Comparison of ENCODE assay signal across 22 mouse cellular contexts in the genomic region with DNA sequence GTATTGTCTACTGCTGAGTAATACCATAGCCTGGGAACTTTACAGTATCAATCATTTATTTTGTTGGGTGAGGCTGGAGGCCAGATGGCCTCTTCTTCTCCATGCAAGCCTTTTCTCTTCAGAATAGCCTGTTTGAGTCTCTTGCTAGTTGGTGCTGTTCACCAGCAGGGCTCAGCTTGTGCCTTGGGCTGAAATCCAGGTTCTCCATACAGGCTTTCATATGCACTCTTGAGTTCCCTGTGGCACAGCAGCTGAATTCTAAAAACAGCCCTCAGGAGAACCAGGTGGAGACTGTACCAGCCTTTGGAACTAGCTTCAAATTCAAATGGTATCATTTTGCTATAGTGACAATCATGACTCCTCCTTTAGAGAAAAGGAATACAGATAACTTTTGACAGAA.
DNase-seq lines count a peak whose midpoint lies in the region; ATAC-seq lines count a peak whose summit lies in the region.
"Had no signal": no experiment of that assay in that cellular context is flagged by ENCODE, and none has a peak within 500 bp of the region (broad histone marks: within the 10 kb centered on the region; RNA-seq: fewer than 3 reads in every experiment).

No protein-coding gene starts in this region.

- no peak for ATAC-seq in midbrain, embryonic 11.5 days (ENCODE audit: low FRiP score)
- ATAC-seq in midbrain, embryonic 16.5 days = no peak
- ATAC-seq: forebrain, embryonic 15.5 days; hindbrain, postnatal 0 days had no signal

- no peak overlapping the region for H3K9ac ChIP-seq in midbrain, embryonic 11.5 days (ENCODE audit: low read length)
- H3K9ac ChIP-seq in midbrain, embryonic 16.5 days (ENCODE audit: low read depth, low read length) = no peak overlapping the region
- H3K9ac ChIP-seq: embryonic facial prominence, embryonic 15.5 days; forebrain, embryonic 15.5 days; heart, embryonic 12.5 days; hindbrain, embryonic 13.5 days had no signal

- no peaks in the 10 kb centered on the region for H3K27me3 ChIP-seq in midbrain, embryonic 11.5 days (ENCODE audit: control insufficient read depth, insufficient read depth, low read length)
- no peaks in the 10 kb centered on the region for H3K27me3 ChIP-seq in midbrain, embryonic 16.5 days (ENCODE audit: control insufficient read depth, insufficient read depth, low read depth, low read length)
- H3K27me3 ChIP-seq: embryonic facial prominence, embryonic 15.5 days; forebrain, embryonic 15.5 days; heart, embryonic 12.5 days; hindbrain, embryonic 13.5 days had no signal

- H3K4me1 ChIP-seq in midbrain, embryonic 11.5 days (ENCODE audit: control insufficient read depth, insufficient read depth, low read length) = no peaks in the 10 kb centered on the region
- H3K4me1 ChIP-seq in midbrain, embryonic 16.5 days (ENCODE audit: control insufficient read depth, insufficient read depth, low read length) = no peaks in the 10 kb centered on the region
- H3K4me1 ChIP-seq: embryonic facial prominence, embryonic 15.5 days; forebrain, embryonic 10.5 days; forebrain, embryonic 15.5 days; heart, embryonic 12.5 days; hindbrain, embryonic 13.5 days had no signal

- peak; percentile 57 for DNase-seq in midbrain, embryonic 11.5 days (ENCODE audit: low spot score, missing footprints)
- peak; percentile 75 to 89 for DNase-seq in cerebellum, adult 18-20 months
- peak; percentile 91 for DNase-seq in cerebellum, adult 9-11 months
- peak; percentile 73 to 77 for DNase-seq in cerebellum, postnatal 36 days
- DNase-seq in left cerebral cortex, postnatal 4 days = no peak
- DNase-seq in urinary bladder, postnatal 36 days (ENCODE audit: low spot score in 2 of 2) = no peak
- no peak for DNase-seq in layer of hippocampus, adult 9-11 months
- DNase-seq: adrenal gland, adult 2 months; adrenal gland, postnatal 25 days; embryo, embryonic 11 days; gastrocnemius, adult 2 months; gastrocnemius, postnatal 25 days; heart, postnatal 4 days; kidney, adult 11 months had no signal

- no peak overlapping the region for H3K4me2 ChIP-seq in midbrain, embryonic 11.5 days
- no peak overlapping the region for H3K4me2 ChIP-seq in midbrain, embryonic 16.5 days (ENCODE audit: low read length)
- H3K4me2 ChIP-seq: embryonic facial prominence, embryonic 15.5 days; forebrain, embryonic 15.5 days; heart, embryonic 12.5 days; hindbrain, embryonic 13.5 days had no signal

- no peaks in the 10 kb centered on the region for H3K36me3 ChIP-seq in midbrain, embryonic 11.5 days (ENCODE audit: control insufficient read depth, insufficient read depth, low read length)
- no peaks in the 10 kb centered on the region for H3K36me3 ChIP-seq in midbrain, embryonic 16.5 days (ENCODE audit: control insufficient read depth, insufficient read depth, low read length)
- H3K36me3 ChIP-seq: embryonic facial prominence, embryonic 15.5 days; forebrain, embryonic 10.5 days; forebrain, embryonic 15.5 days; heart, embryonic 12.5 days; hindbrain, embryonic 13.5 days had no signal

- intact Hi-C loops in left cerebral cortex, postnatal 4 days (cut with DNase I) = no loop called here

- H3K27ac ChIP-seq in midbrain, embryonic 11.5 days (ENCODE audit: low read depth, low read length) = no peak overlapping the region
- no peak overlapping the region for H3K27ac ChIP-seq in midbrain, embryonic 16.5 days (ENCODE audit: low read length)
- H3K27ac ChIP-seq: embryonic facial prominence, embryonic 15.5 days; forebrain, embryonic 10.5 days; forebrain, embryonic 15.5 days; gastrocnemius, adult 2 months; hindbrain, embryonic 13.5 days; hindbrain, postnatal 0 days had no signal

- no peaks in the 10 kb centered on the region for H3K9me3 ChIP-seq in midbrain, embryonic 11.5 days (ENCODE audit: control insufficient read depth, low read length)
- no peaks in the 10 kb centered on the region for H3K9me3 ChIP-seq in midbrain, embryonic 16.5 days (replicated peaks; ENCODE audit: control insufficient read depth, low read length, poor library complexity, severe bottlenecking)
- H3K9me3 ChIP-seq: embryonic facial prominence, embryonic 15.5 days; forebrain, embryonic 10.5 days; forebrain, embryonic 15.5 days; heart, embryonic 12.5 days; hindbrain, embryonic 13.5 days had no signal

- no peak overlapping the region for H3K4me3 ChIP-seq in midbrain, embryonic 11.5 days (ENCODE audit: low read depth, low read length)
- no peak overlapping the region for H3K4me3 ChIP-seq in midbrain, embryonic 16.5 days (ENCODE audit: low read depth, low read length)
- H3K4me3 ChIP-seq: embryonic facial prominence, embryonic 15.5 days; erythroblast, embryonic 14.5 days; forebrain, embryonic 10.5 days; forebrain, embryonic 15.5 days; gastrocnemius, adult 2 months; heart, embryonic 12.5 days; hindbrain, embryonic 13.5 days had no signal

Comparison
In these comparisons a context has a peak if more than half of its experiments do, and no peak if none do; other contexts are left out.
1. DNase-seq: peak in midbrain, embryonic 11.5 days (single experiment), cerebellum, adult 18-20 months (2 of 2), cerebellum, adult 9-11 months (single experiment) and cerebellum, postnatal 36 days (2 of 2); none in left cerebral cortex, postnatal 4 days (single experiment), urinary bladder, postnatal 36 days (0 of 2) and layer of hippocampus, adult 9-11 months (single experiment).